Mouse (Mus musculus) liver, adult 2 months (tissue): ENCODE measurements at regions not wholly inside any gene's neighbourhood (a gene's known extent, or its start where the extent isn't known, plus 50 kb on each side); places are given as distances from the start of the nearest gene placed in this dataset.

ENCODE experiments used
- DNase-seq: peaks from one replicate; pipeline ENCODE4 v3.0.0-alpha.2; 2011; ENCODE audit warnings: low read depth, low spot score; ENCODE audit errors: extremely low read depth
- H3K27ac ChIP-seq: fragments of 200-500 bp; replicated peaks from 2 replicates; pipeline ENCODE4 v1.5.1; 2012; ENCODE audit warnings: low read depth, mild to moderate bottlenecking, control low read depth, inconsistent platforms, low read length; ENCODE audit not compliant: insufficient read depth
- H3K27me3 ChIP-seq: fragments of 200-500 bp; 2 replicates; pipeline ENCODE4 v1.6.1; 2012; ENCODE audit warnings: mild to moderate bottlenecking, moderate library complexity, low read length, inconsistent platforms; ENCODE audit not compliant: control insufficient read depth, insufficient read depth
- H3K36me3 ChIP-seq: fragments of 200-500 bp; 2 replicates; pipeline ENCODE4 v1.6.1; 2012; ENCODE audit warnings: low read length, inconsistent platforms; ENCODE audit not compliant: control insufficient read depth, insufficient read depth
- H3K4me1 ChIP-seq: fragments of 200-500 bp; 2 replicates; pipeline ENCODE4 v1.6.1; 2011; ENCODE audit warnings: low read length; ENCODE audit not compliant: control insufficient read depth, insufficient read depth
- H3K4me3 ChIP-seq: fragments of 200-500 bp; 2 replicates; pipeline ENCODE4 v1.5.1; 2011; ENCODE audit warnings: low read depth, mild to moderate bottlenecking, control low read depth, low read length, moderate library complexity; ENCODE audit not compliant: insufficient read depth
- H3K79me2 ChIP-seq: fragments of 200-500 bp; 2 replicates; pipeline ENCODE4 v1.6.1; 2012; ENCODE audit warnings: inconsistent platforms, mild to moderate bottlenecking, low read length, moderate library complexity; ENCODE audit not compliant: control insufficient read depth, insufficient read depth
- H3K9ac ChIP-seq: fragments of 200-500 bp; 2 replicates; pipeline ENCODE4 v1.6.1; 2012; ENCODE audit warnings: low read depth, mild to moderate bottlenecking, control low read depth, inconsistent platforms, low read length
- CTCF ChIP-seq: fragments of 200-500 bp; IDR thresholded peaks from 2 replicates; pipeline ENCODE4 v1.5.1; 2011; ENCODE audit warnings: low read depth, low read length, control low read depth
- POLR2A ChIP-seq: fragments of 200-500 bp; IDR thresholded peaks from 2 replicates; pipeline ENCODE4 v1.6.1; 2011; ENCODE audit warnings: low read length, control low read depth; ENCODE audit not compliant: insufficient read depth; ENCODE audit errors: extremely low read depth
- WGBS: fragments of 180-500 bp; shearing (Covaris S2); methylation state at CpG from one replicate; pipeline ENCODE4 v1.1.7; 2018; 5-methylcytosine and 5-hydroxymethylcytosine counted together

DNA sequence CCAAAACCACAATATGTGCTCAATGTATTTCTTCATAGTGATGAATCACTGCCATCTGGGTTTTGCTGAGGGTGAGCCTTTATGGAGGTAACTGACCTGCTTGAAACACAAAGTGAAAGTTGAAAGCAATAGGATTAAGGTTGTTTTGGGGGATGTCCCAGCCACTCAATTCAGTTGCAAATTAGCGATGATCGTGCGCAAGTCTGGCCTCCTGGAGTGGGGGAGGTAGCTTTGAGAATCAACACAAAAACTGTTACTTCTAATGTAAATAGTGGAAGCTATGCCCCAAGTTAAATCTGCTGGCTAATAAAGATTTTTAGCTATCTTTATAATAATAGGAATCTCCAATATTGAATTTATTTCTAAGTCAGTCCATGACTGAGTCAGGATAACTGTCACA, 56.3 kb upstream of the Cers4 start:
- Histone ChIP-seq H3K4me3 (no peak overlapping the region), H3K79me2 (no peaks in the 10 kb centered on the region), H3K36me3 (no peaks in the 10 kb centered on the region), H3K9ac (no peak overlapping the region), H3K27ac (no peak overlapping the region), H3K4me1 (no peaks in the 10 kb centered on the region), H3K27me3 (no peaks in the 10 kb centered on the region)
- WGBS = 92% methylated on average over 3 of the region's 3 CpGs
- no peak for DNase-seq
- TF ChIP-seq POLR2A = no peak
- no peak for TF ChIP-seq CTCF
